Mouse (Mus musculus): ENCODE measurements around the gene Bud31.
A peak's percentile ranks its signal among the peaks of the same experiment; 100 is the strongest.
"Not testable (repeated sequence)": the region's sequence is repeated elsewhere in the genome, so short reads cannot be mapped to it uniquely, and the experiment has no call there.

Bud31 gene

DNA sequence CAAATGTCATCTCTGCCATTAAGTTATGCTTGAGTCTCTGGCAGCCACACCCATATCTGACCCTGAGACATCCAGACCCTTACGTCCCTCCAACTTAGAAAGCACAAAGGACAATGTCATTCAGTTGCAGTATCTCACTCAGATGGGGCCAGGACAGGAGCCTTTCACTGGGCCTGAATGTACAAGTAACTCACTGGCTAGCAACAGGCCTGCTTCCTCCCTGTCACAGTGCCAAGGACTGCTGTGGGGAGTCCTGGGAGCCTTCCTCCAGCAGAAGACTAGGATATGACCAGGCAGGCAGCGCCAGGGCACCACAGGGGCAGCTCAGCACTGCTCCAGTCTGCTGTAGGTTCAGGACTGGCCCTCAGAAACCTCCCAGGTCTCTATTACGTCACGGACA lies 11.0 kb upstream of the Bud31 start:
- no peak for DNase-seq (ENCODE audit: low spot score)

DNA sequence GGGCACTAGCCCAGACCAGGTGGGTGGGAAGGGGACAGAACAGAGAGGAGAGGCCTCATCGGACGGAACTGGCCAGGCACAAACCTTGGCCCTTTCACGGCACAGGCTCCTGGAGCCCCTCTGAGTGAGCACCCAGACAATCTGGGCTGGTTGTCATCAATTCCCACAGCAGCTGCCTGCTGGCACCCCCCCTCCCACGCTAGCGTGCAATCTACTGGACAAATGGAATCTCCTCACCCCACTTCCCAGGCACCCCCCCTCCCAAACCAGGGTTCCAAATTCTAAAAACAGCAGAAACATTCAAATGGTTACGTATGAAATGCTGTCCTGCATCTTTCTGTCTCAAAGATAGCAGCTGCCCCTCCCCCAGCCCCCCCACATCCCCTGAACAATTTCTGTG lies 10.4 kb upstream of the Bud31 start:
- DNase-seq (ENCODE audit: low spot score) = not testable (repeated sequence)

DNA sequence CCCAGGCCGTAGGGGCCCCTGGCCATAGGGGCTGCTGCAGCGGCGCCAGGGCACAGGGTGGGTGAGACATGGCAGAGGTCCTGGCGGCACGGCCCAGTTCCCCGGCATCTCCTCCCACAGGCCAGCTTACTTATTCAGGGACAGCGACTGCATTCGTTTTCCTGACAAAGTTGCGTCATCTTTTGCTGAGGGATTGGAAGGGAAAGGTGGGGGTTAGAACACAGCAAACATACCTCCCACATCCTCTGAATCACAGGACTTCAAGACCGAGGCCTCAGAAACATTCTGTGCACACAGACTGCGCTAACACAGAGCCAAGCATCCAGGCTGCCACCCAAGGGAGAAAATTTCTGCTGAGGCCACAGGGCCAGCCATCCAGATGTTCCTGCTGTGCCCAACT lies 10.0 kb upstream of the Bud31 start:
- DNase-seq (ENCODE audit: low spot score) = no peak

DNA sequence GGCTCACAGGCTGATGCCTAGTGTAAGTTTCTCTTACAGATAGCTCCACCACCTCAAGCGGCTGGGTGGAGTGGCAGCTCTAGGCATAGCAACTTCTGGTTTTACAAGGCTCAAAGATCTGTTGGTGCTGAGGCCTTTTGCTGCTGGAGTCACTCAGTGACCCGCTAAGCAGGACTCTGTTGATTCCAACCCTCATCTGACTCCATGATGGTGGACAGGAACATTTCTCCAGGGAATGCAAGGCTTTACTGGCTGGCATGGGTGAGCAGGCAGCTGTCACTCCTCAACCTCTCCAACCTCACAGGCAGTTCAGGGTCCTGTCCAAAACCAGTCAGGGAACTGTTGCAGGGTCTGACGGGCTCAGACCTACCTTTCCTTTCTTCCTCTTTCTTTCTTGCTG lies 9.2 kb upstream of the Bud31 start:
- DNase-seq (ENCODE audit: low spot score) = no peak

DNA sequence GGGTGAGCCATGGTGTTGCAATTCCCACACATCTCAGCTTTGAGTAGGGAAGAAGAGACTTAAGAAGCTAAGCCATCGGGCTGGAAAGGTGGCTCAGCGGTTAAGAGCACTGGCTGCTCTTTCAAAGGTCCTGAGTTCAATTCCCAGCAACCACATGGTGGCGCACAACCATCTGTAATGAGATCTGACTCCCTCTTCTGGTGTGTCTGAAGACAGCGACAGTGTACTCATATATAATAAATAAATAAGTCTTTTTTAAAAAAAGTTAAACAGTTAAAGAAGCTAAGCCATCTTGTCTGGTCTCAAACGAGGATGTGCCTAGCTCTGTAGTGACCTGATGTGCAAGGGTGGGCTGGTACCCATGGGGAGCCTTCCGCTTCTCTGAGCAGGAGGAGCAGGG lies 6.9 kb upstream of the Bud31 start:
- DNase-seq (ENCODE audit: low spot score) = not testable (repeated sequence)

DNA sequence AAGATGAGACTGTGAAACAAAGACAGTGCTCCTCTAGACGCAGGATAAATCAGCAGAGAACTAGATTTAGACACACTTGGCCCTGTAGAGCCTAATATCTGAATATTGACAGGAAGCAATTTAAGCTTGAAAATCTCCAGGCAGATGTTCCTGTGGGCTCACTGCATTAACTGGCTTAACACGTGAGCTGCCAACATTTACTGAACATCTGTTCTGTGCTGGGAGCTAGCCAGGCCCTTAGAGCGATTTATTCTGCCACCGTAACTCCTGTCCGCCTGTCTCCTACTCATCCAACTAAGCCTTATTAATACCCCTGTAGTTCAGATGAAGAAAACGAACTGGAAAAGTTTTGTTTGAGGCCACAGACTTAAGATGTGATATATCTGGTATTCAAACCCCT lies 1.3 kb upstream of the Bud31 start:
- DNase-seq (ENCODE audit: low spot score) = no peak

DNA sequence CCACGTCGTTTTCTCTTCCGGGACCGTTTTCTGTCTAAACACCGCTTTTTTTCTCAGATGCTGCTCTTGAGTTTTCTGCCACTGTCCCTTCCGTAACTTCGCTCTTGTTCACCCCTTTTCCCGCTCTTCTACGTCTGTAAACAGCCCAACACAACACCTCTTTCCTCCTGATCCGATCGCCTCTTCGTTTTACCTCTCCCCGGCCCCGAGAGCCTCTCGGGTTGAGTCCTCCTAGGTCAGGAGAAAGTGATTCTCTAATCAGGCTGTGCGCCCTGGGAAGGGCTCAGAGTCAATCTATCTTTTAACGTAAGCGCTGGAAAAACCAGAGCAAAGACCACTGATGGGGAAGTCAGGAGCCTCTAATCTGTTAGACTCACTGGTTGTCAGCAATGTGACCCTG lies 449 bp downstream of the Bud31 start:
- no peak for DNase-seq (ENCODE audit: low spot score)

DNA sequence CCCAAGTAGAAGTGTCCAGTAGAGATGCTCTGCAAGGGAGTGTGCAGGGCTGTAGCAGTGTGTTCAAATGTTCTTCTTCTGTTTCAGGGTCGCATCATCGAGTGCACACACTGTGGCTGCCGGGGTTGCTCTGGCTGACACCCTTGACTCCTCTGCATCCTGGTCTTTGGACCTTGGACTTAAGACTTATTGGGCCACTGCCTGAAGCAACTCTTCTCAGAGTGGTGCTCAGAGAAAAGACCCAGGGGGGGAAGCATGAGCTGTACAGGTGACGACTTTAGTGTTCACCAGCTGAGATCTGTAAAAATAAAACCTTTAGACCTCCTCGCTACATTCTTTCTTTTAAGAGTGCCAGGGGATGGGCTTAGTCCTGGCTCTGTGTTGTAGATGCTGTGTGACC lies 7.6 kb downstream of the Bud31 start:
- no peak for DNase-seq (ENCODE audit: low spot score)

DNA sequence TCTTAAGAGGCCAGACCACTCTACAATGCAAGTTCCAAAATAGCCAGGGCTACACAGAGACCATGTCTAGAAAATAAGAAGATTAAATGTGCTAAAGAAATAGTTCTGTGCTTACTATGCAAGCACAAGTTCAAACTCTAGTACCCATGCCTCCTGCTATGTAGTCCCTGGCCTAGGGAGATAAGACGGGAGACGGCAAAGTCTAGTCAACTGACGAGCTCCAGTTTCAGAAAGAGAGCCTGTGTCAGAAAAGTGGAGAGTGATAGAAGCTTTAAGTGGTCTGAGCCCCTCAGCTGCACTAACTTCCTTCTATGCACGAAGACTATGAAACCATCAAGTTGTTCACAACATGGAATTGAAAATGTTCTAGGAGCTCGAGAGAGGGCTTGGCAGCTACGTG lies 9.1 kb downstream of the Bud31 start:
- no peak for DNase-seq (ENCODE audit: low spot score)

DNA sequence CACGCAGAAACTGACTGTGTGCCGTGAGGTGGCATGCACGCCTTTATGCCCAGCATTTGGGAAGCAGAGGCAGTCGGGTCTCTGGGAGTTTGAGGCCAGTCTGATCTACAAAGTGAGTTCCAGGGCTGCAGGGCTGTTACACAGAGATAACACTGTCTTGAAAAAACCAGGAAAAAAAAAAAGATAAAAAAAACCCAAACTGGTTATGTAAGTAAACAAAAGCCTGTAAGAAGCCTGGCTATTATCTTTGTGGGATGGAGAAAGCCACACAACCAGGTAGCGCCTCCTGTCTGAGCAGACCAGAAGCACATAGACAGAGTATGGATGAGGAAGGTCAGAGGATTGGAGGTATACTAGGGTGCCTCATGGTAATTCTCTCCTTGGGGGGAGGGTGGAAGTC lies 12.5 kb downstream of the Bud31 start:
- no peak for DNase-seq (ENCODE audit: low spot score)

DNA sequence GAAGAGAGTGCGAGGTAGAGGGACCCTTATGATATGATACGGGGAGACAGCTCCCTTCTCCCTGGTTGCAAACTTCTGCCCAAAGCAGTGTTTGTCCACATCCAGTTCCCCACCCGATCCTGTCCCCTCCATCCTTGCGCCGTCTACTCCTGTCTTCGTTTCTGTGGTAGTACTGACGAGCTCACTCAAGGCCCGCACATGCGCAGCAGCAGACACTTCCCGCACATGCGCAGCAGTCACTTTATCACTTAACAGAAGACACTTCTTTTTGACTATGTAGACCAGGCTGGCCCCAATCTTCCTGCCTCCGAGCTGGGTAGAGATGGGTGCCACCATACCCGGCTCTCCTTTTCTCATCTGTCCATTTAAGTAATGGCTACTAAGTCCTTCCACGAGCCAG lies 21.2 kb downstream of the Bud31 start:
- no peak for DNase-seq (ENCODE audit: low spot score)

DNA sequence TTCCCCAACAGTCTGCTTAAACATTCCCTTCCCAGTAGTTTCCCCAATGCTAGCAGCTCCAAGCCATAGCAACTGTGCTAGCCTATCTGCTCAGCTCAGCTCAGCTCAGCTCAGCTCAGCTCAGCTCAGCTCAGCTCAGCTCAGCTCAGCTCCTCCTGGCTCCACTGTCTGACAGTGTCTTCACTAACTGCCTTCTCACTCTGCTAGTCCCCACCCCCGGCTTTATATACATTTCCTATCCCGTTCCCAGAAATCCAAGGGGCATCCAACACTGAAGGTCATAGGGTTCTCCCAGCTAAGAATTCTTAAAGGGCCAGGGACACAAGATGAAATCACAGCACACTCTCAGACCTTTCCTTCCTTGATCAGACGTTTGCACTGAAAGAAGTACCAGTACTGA lies 24.5 kb downstream of the Bud31 start:
- no peak for DNase-seq (ENCODE audit: low spot score)

DNA sequence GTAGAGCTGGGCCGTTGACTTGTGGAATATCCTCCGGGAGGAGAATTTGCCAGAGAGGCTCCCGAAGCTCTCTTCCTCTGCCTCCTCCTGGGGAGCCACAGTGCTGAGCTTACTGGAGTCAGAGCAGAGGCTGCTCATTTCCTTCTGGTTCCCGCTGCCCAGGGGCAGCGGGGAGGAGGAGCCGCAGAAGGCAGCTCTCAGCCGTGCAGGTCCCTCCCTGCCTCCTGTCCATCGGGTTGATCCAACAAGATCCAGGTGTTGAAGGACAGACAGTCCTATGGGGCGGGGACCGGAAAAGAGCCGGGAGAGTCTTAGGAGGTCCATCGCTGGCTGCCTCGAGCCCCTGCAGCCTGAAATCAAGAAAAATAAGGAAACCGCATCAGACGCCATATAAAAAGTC lies 25.0 kb downstream of the Bud31 start:
- DNase-seq (ENCODE audit: low spot score) = no peak

DNA sequence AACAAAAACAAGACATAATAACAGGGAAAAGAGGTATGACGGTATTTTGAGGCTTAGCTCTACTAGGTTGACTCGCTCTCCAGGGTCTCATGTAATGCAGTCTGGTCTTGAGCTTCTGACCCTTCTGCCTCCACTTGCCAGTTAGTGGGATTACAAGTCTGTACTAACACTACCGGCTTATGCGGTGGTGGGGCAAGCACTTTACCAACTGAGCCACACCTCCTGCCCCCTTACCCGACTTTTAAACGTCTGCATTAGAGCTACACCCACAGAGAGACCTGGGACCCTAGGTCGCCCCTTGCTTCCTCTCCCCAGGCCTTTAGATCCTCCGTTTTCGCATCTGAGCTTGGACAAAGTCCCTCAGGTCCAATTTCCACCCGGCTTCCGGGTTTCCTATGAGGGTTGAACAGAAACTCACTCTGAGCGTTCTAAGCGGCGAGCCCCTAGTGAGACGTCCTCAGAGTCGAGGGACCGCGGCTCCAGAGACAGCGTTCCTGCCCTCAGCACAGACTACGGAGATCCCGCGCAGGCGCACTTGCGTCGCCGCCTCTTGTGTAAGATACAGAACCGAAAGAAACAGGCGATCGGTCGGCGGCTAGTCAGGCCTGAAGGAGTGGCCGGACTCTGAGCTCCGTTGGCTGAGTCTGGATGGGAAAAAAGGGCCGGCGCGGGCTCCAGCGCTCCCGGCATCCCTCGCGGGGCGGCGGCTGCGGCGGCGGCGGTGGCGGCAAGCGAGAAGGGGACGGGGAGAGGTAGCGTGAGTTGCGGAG lies 26.6 kb downstream of the Bud31 start, which contains the start of the genes Ptcd1 and Cpsf4:
TSS of gene Ptcd1 (minus strand) at position 573 of the 770 bp plus-strand sequence.
TSS of gene Cpsf4 (plus strand) at position 678 of the 770 bp plus-strand sequence.
- peak; percentile 99 for DNase-seq (ENCODE audit: low spot score)

DNA sequence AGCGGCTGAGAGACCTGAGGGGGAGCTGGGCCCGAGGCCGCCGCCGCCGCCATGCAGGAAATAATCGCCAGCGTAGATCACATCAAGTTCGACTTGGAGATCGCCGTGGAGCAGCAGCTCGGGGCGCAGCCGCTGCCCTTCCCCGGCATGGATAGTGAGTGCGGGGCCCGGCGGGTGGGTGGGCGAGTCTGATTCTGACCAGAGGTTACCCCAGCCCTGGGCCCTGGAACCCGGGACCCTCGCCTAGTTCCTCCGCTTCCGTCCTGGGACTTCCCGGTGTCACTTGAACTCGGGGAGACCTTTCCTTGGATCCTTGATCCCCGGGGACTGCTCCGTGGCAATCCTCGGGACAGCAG lies 27.1 kb downstream of the Bud31 start:
- DNase-seq (ENCODE audit: low spot score) = no peak

DNA sequence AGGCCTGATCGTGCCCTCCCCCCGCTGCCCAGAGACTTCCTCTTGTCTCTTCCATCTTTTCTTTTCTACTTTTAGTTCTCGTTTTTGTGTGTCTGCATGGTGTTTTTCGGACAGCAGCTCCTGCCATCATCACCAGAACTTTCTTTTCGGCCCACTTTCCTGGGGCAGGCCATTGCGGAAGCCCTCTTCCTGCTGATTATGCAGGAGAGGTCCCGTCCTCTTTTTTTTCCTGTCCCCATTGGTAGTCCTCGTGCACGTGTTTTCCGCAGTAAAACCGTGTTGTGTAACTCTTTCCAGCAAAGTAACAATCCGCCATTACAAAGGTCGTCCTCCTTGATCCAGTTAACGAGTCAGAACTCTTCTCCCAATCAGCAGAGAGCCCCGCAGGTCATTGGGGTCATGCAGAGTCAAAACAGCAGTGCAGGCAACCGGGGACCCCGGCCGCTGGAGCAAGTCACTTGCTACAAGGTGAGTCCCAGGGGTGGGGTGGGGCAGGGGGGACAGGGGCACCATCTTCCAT lies 38.4 kb downstream of the Bud31 start:
- no peak for DNase-seq (ENCODE audit: low spot score)

DNA sequence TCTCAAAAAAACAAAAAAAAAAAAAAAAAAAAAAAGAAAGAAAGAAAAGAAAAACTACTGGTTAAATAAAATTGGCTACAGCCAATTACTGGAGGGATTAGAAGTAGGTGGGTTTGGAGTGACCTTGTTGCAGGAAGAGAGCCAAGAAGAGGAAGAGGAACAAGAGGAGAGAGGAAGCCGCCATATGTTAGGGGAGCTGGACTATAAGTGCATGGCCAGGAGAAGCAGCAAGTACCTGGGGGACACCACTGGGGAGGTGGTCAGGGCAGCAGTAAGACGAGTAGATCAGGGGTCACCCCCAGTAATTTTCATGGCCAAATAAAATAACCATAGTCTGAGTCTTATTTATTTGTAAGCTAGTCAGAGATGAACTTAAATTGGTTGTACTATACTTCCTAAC lies 45.1 kb downstream of the Bud31 start:
- DNase-seq (ENCODE audit: low spot score) = no peak

DNA sequence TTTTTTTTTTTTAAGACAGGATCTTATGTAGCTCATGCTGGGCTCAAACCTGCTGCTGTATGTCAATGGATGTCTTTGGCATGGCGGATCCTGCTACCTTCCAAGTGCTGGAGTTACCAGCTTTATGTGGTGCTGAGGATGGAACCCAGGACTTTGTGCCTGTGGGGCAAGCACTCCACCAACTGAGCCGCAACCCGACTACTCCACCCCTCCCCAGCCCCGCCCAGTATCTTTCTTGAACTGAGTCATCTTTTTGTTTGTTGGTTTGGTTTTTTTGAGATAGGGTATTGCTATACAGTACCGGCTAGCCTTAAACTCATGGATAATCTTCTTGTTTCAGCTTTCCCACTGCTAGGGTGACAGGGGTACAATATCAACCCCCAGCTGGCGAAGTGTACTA lies 49.3 kb downstream of the Bud31 start:
- DNase-seq (ENCODE audit: low spot score) = no peak

DNA sequence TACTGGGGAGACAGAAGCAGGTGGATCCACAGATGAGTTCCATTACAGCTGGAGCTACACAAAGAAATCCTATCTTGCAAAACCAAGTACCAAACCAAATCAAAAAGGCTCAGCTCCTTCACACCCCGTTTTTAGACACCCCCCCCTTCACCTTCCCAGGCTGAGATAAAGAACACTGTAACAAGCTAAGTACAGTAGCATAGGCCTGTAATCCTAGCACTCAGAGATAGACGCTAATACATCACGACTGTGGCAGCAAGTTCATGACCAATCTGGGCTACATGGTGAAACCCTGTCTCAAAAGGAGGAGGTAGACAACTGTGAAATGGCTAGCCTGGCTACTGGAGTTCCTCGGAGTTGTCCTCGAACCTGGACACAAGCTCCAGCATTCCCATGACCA lies 50.2 kb downstream of the Bud31 start:
- DNase-seq (ENCODE audit: low spot score) = no peak

DNA sequence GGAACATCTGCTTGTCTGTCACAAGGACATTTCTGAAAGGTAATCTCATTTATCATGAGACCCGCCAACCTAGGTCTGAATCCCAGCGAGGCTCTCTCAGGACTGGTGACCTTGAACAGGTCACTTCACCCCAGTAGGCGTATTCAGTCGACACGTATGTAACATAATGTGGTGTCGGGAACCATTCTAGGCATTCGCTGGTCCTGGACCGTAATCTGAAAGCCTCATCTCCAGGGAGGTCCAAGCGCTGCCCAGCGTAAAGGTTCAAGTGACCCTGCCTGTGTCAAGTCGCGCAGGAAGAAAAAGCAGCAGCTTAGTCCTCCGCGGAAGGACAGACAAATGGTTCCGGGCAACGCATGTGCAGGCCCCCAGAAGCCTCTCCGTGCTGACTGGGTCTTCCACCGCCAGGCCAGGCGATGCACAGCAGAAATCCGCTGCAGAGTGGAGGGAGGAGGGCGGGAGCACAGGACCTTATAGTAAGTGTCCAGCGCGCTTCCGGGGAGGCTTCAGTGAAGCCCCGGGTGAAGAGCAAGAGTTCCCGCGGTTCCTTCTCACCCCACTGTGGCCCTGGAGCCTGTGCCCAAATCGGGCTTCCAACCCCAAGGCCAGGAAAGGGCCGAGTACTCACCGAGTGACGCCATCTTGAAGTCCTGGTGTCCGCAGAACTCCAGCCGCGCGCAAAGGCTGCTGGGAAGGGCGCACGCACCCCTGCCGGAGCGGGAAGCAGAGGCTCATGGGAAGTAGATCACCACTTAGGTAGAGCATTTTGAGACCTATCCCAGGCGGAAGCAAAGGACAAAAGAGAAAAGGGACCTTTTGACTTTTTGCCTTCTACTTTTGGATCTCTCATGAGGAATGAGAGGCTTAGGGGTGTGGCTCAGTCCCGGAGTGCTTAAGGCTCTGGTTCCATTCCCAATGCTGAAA lies 51.0 kb downstream of the Bud31 start:
- DNase-seq (ENCODE audit: low spot score) = peak; percentile 89

DNA sequence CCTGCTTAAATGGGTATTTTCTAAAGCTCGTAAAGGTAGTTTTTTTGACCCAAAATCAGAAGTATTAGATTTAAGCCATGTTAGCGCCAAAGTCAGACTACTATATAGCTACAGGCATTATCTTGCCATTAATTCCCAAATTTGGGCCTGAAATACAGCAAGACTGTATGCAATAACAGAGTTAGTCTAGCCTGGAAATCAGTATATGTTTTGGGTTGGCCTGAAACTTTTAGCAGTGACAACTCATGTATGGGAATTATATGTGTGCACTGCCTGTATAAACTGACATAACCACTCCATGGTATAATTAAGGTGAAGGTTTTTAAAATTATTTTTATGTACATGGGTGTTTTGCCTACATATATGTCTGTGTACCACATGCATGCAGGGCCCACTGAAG lies 51.8 kb downstream of the Bud31 start, which contains the start of gene Atp5j2:
TSS of gene Atp5j2 (minus strand) at position 101 of the 400 bp plus-strand sequence.
- no peak for DNase-seq (ENCODE audit: low spot score)

All from ovary, postnatal 36 days (tissue).